Mouse (Mus musculus) intestine, embryonic 15.5 days (tissue): Measurements from ENCODE around the gene Chrdl2. TPM values are rescaled to one million over a fixed set of nuclear protein-coding genes. Genes with fewer than 3 reads are reported as not detected.

ENCODE experiments used
- ATAC-seq: fragments of 200-750 bp; cut with Nextera tagmentation; 2 replicates; pipeline ENCODE4 v1.8.0; 2017; ENCODE audit warnings: moderate TSS enrichment, moderate library complexity
- H3K27ac ChIP-seq: fragments of 300-500 bp; sonication (generic); 2 replicates; pipeline ENCODE4 v1.5.1; 2015; ENCODE audit warnings: mild to moderate bottlenecking, inconsistent platforms
- H3K27me3 ChIP-seq: fragments of 300-500 bp; sonication (generic); replicated peaks from 2 replicates; pipeline ENCODE4 v1.6.1; 2015; ENCODE audit warnings: inconsistent platforms
- H3K36me3 ChIP-seq: fragments of 300-500 bp; sonication (generic); 2 replicates; pipeline ENCODE4 v1.6.1; 2015; ENCODE audit warnings: inconsistent platforms
- H3K4me1 ChIP-seq: fragments of 300-500 bp; sonication (generic); replicated peaks from 2 replicates; pipeline ENCODE4 v1.6.1; 2015; ENCODE audit warnings: inconsistent platforms
- H3K4me2 ChIP-seq: fragments of 300-500 bp; sonication (generic); replicated peaks from 2 replicates; pipeline ENCODE4 v1.6.1; 2015; ENCODE audit warnings: mild to moderate bottlenecking, inconsistent platforms
- H3K4me3 ChIP-seq: fragments of 300-500 bp; sonication (generic); replicated peaks from 2 replicates; pipeline ENCODE4 v1.5.1; 2015; ENCODE audit warnings: inconsistent platforms
- H3K9ac ChIP-seq: fragments of 300-500 bp; sonication (generic); 2 replicates; pipeline ENCODE4 v1.6.1; 2015; ENCODE audit warnings: inconsistent platforms
- H3K9me3 ChIP-seq: fragments of 300-500 bp; sonication (generic); 2 replicates; pipeline ENCODE4 v1.6.1; 2016; ENCODE audit warnings: inconsistent platforms
- WGBS: fragments of 180-500 bp; shearing (Covaris S2); methylation state at CpG from one replicate; pipeline ENCODE4 v1.1.7; 2015; 5-methylcytosine and 5-hydroxymethylcytosine counted together
- polyA plus RNA-seq: library from polyadenylated mRNA; unstranded; fragments of >200 nt; fragmentation: Nextera tagmentation; extraction: Ambion mirVana; gene quantifications from 2 replicates; pipeline ENCODE4 v1.2.1, GENCODE M21; 2015

Gene Chrdl2
- polyA plus RNA-seq, 1 experiment from 2014 or later: 0.72 TPM

GRCm38 (mm10) chr7:100027353-100027752 lies 21.4 kb downstream of the Chrdl2 start:
- no peaks in the 10 kb centered on the region; the same call in 1 of the 2 replicates for H3K27me3 ChIP-seq
- no peaks in the 10 kb centered on the region for H3K36me3 ChIP-seq
- peak; percentile 49; the same call in 1 of the 2 replicates for ATAC-seq
- H3K4me2 ChIP-seq: no peak overlapping the region
- no peaks in the 10 kb centered on the region for H3K4me1 ChIP-seq
- WGBS: 47% methylated on average over 5 of the region's 5 CpGs
- H3K4me3 ChIP-seq: no peak overlapping the region
- H3K9ac ChIP-seq: no peak overlapping the region
- peak overlapping the region; percentile 9; the same call in 1 of the 2 replicates for H3K27ac ChIP-seq
- no peaks in the 10 kb centered on the region for H3K9me3 ChIP-seq

GRCm38 (mm10) chr7:100029307-100029706 lies 23.3 kb downstream of the Chrdl2 start:
- H3K4me1 ChIP-seq: no peaks in the 10 kb centered on the region
- no peak for ATAC-seq

GRCm38 (mm10) chr7:100030996-100031749 lies 25.2 kb downstream of the Chrdl2 start:
- no peak overlapping the region for H3K4me3 ChIP-seq
- no peaks in the 10 kb centered on the region for H3K36me3 ChIP-seq
- peaks cover 4% of the 10 kb centered on the region; the same call in 1 of the 2 replicates for H3K4me1 ChIP-seq
- 80% methylated on average over 8 of the region's 8 CpGs for WGBS
- no peak overlapping the region for H3K9ac ChIP-seq
- H3K4me2 ChIP-seq: no peak overlapping the region
- H3K9me3 ChIP-seq: no peaks in the 10 kb centered on the region
- H3K27me3 ChIP-seq: no peaks in the 10 kb centered on the region; the same call in 1 of the 2 replicates
- no peak overlapping the region for H3K27ac ChIP-seq
- ATAC-seq: no peak

More at GRCm38 (mm10) chr7:100029307-100029706, 23.3 kb downstream of the Chrdl2 start:
- 41% methylated on average over 3 of the region's 3 CpGs for WGBS
- Histone ChIP-seq H3K36me3 (no peaks in the 10 kb centered on the region), H3K4me2 (no peak overlapping the region), H3K9me3 (no peaks in the 10 kb centered on the region), H3K9ac (no peak overlapping the region), H3K27me3 (no peaks in the 10 kb centered on the region; the same call in 1 of the 2 replicates), H3K4me3 (no peak overlapping the region), H3K27ac (no peak overlapping the region)

GRCm38 (mm10) chr7:100033672-100034071 lies 27.7 kb downstream of the Chrdl2 start:
- H3K4me1 ChIP-seq: peaks cover 4% of the 10 kb centered on the region; the same call in 1 of the 2 replicates
- no peaks in the 10 kb centered on the region for H3K9me3 ChIP-seq
- no peak overlapping the region for H3K4me3 ChIP-seq
- H3K9ac ChIP-seq: no peak overlapping the region
- H3K27me3 ChIP-seq: no peaks in the 10 kb centered on the region; the same call in 1 of the 2 replicates
- H3K36me3 ChIP-seq: no peaks in the 10 kb centered on the region
- H3K4me2 ChIP-seq: no peak overlapping the region
- 47% methylated on average over 5 of the region's 5 CpGs for WGBS
- ATAC-seq: no peak
- no peak overlapping the region for H3K27ac ChIP-seq

- no peaks in the 10 kb centered on the region; the same call in 1 of the 2 replicates for H3K27me3 ChIP-seq
- no peak overlapping the region for H3K27ac ChIP-seq
- no peaks in the 10 kb centered on the region for H3K36me3 ChIP-seq
- 74% methylated on average over 11 of the region's 11 CpGs for WGBS
- H3K9ac ChIP-seq: no peak overlapping the region
- no peak overlapping the region for H3K4me3 ChIP-seq
- H3K4me1 ChIP-seq: peaks cover 4% of the 10 kb centered on the region; the same call in 1 of the 2 replicates
- no peak overlapping the region for H3K4me2 ChIP-seq
- no peaks in the 10 kb centered on the region for H3K9me3 ChIP-seq
- ATAC-seq: no peak
Observed at GRCm38 (mm10) chr7:100034815-100035463, 29.0 kb downstream of the Chrdl2 start.

- no peaks in the 10 kb centered on the region for H3K36me3 ChIP-seq
- no peak overlapping the region for H3K4me2 ChIP-seq
- H3K4me3 ChIP-seq: no peak overlapping the region
- H3K9ac ChIP-seq: no peak overlapping the region
- WGBS: 72% methylated on average over 7 of the region's 7 CpGs
- no peaks in the 10 kb centered on the region for H3K27me3 ChIP-seq
- H3K9me3 ChIP-seq: no peaks in the 10 kb centered on the region
- ATAC-seq: no peak
- H3K4me1 ChIP-seq: peaks cover 4% of the 10 kb centered on the region; the same call in 1 of the 2 replicates
- no peak overlapping the region for H3K27ac ChIP-seq
Observed at GRCm38 (mm10) chr7:100036050-100036449, 30.1 kb downstream of the Chrdl2 start.

GRCm38 (mm10) chr7:100036495-100036894 lies 30.5 kb downstream of the Chrdl2 start:
- Histone ChIP-seq H3K4me2 (no peak overlapping the region), H3K36me3 (no peaks in the 10 kb centered on the region), H3K9me3 (no peaks in the 10 kb centered on the region), H3K27ac (no peak overlapping the region), H3K9ac (no peak overlapping the region), H3K4me1 (peaks cover 4% of the 10 kb centered on the region; the same call in 1 of the 2 replicates), H3K4me3 (no peak overlapping the region), H3K27me3 (no peaks in the 10 kb centered on the region)
- no peak for ATAC-seq
- WGBS: 71% methylated on average over 3 of the region's 3 CpGs

- WGBS: 14% methylated on average over 31 of the region's 31 CpGs
- peak overlapping the region; percentile 41 for H3K4me2 ChIP-seq
Observed at GRCm38 (mm10) chr7:100042120-100042519, 36.1 kb downstream of the Chrdl2 start.

GRCm38 (mm10) chr7:100043096-100043495 lies 37.1 kb downstream of the Chrdl2 start:
- Histone ChIP-seq H3K36me3 (no peaks in the 10 kb centered on the region), H3K9me3 (no peaks in the 10 kb centered on the region), H3K4me3 (no peak overlapping the region), H3K4me2 (no peak overlapping the region), H3K9ac (no peak overlapping the region), H3K27ac (no peak overlapping the region), H3K27me3 (no peaks in the 10 kb centered on the region; the same call in 1 of the 2 replicates), H3K4me1 (0 out of 2 replicates have a peak, but pooled peaks cover 9% of the 10 kb centered on the region)
- no peak for ATAC-seq
- 86% methylated on average over 5 of the region's 5 CpGs for WGBS

More at GRCm38 (mm10) chr7:100042120-100042519, 36.1 kb downstream of the Chrdl2 start:
- Histone ChIP-seq H3K27me3 (no peaks in the 10 kb centered on the region; the same call in 1 of the 2 replicates), H3K36me3 (no peaks in the 10 kb centered on the region), H3K27ac (no peak overlapping the region), H3K4me1 (0 out of 2 replicates have a peak, but pooled peaks cover 9% of the 10 kb centered on the region), H3K9me3 (no peaks in the 10 kb centered on the region), H3K4me3 (no peak overlapping the region; the same call in 1 of the 2 replicates), H3K9ac (no peak overlapping the region)
- no peak for ATAC-seq

- no peak for ATAC-seq
- no peaks in the 10 kb centered on the region for H3K36me3 ChIP-seq
- H3K4me1 ChIP-seq: 0 out of 2 replicates have a peak, but pooled peaks cover 9% of the 10 kb centered on the region
- no peak overlapping the region for H3K27ac ChIP-seq
- H3K4me3 ChIP-seq: no peak overlapping the region
- no peaks in the 10 kb centered on the region for H3K9me3 ChIP-seq
- H3K9ac ChIP-seq: no peak overlapping the region
- 37% methylated on average over 4 of the region's 4 CpGs for WGBS
- no peak overlapping the region for H3K4me2 ChIP-seq
- no peaks in the 10 kb centered on the region; the same call in 1 of the 2 replicates for H3K27me3 ChIP-seq
Observed at GRCm38 (mm10) chr7:100043605-100044031, 37.6 kb downstream of the Chrdl2 start.

GRCm38 (mm10) chr7:100046486-100046885 lies 40.5 kb downstream of the Chrdl2 start:
- no peak for ATAC-seq
- WGBS: 77% methylated on average over 2 of the region's 2 CpGs

GRCm38 (mm10) chr7:100051904-100052303 lies 45.9 kb downstream of the Chrdl2 start:
- Histone ChIP-seq H3K4me2 (no peak overlapping the region), H3K36me3 (no peaks in the 10 kb centered on the region), H3K9me3 (no peaks in the 10 kb centered on the region), H3K27me3 (no peaks in the 10 kb centered on the region), H3K27ac (no peak overlapping the region), H3K4me1 (no peaks in the 10 kb centered on the region), H3K9ac (no peak overlapping the region), H3K4me3 (no peak overlapping the region)
- ATAC-seq: no peak
- 72% methylated on average over 4 of the region's 4 CpGs for WGBS

More at GRCm38 (mm10) chr7:100046486-100046885, 40.5 kb downstream of the Chrdl2 start:
- Histone ChIP-seq H3K27ac (no peak overlapping the region), H3K9ac (no peak overlapping the region), H3K4me1 (0 out of 2 replicates have a peak, but pooled peaks cover 9% of the 10 kb centered on the region), H3K4me3 (no peak overlapping the region), H3K4me2 (no peak overlapping the region), H3K27me3 (no peaks in the 10 kb centered on the region; the same call in 1 of the 2 replicates), H3K36me3 (no peaks in the 10 kb centered on the region), H3K9me3 (no peaks in the 10 kb centered on the region)
